Mouse (Mus musculus) testis, postnatal 10 days (tissue): ENCODE measurements around the gene Sec22c.

Experiments used
- DNase-seq: peaks from one replicate; pipeline ENCODE4 v3.0.0; 2021; ENCODE audit warnings: low spot score

Sec22c gene

GRCm38 (mm10) chr9:121647026-121647425, 58.3 kb downstream of the Sec22c start:
- no peak for DNase-seq

GRCm38 (mm10) chr9:121644855-121645254, 60.4 kb downstream of the Sec22c start:
- no peak for DNase-seq

- peak; percentile 75 for DNase-seq
Measured at GRCm38 (mm10) chr9:121642401-121643181, 62.7 kb downstream of the Sec22c start, which contains the start of gene Vipr1. Gene Vipr1 (plus strand): TSS chr9:121642716.

GRCm38 (mm10) chr9:121642001-121642400, 63.3 kb downstream of the Sec22c start, which contains the start of gene Lyzl4:
Gene Lyzl4 (minus strand): TSS chr9:121642096.
- peak; percentile 88 for DNase-seq

- DNase-seq, result peak; percentile 58
Measured at GRCm38 (mm10) chr9:121641235-121641915, 63.9 kb downstream of the Sec22c start.

GRCm38 (mm10) chr9:121639790-121640189, 65.5 kb downstream of the Sec22c start:
- DNase-seq, result no peak

- DNase-seq, result no peak
Measured at GRCm38 (mm10) chr9:121635835-121636576, 69.3 kb downstream of the Sec22c start.

- DNase-seq, result no peak
Measured at GRCm38 (mm10) chr9:121633306-121633705, 72.0 kb downstream of the Sec22c start.

- no peak for DNase-seq
Measured at GRCm38 (mm10) chr9:121632891-121633290, 72.4 kb downstream of the Sec22c start.

GRCm38 (mm10) chr9:121631946-121632345, 73.3 kb downstream of the Sec22c start:
- DNase-seq, result no peak

GRCm38 (mm10) chr9:121630627-121631026, 74.7 kb downstream of the Sec22c start:
- no peak for DNase-seq
